Mouse (Mus musculus): ENCODE results near the gene Dixdc1. TPM values are rescaled to one million over a fixed set of nuclear protein-coding genes. Genes with fewer than 3 reads are reported as not detected.

Dixdc1 gene
- polyA plus RNA-seq, 1 experiment from 2014 or later, result 7.5 TPM

DNA sequence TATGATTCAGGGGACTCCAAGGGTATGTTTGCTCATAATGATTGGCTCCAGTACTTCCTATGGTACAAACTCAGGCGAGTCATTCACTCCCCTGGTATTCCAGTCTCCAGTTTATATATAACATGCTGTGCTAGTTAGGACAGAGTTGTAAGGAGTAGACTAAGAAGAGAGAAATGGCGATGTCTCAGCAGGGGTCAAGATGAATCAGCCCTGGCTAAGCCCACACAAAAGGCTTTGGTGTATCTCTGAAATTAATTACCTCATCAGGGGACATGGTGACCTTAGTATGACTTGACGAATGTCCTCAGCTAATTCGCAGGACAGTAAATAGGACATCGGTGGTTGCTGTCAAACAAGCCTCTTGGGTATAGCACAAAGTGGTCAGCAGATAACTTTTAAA lies 17.4 kb upstream of the Dixdc1 start:
- Histone ChIP-seq H3K27me3 (ENCODE audit: insufficient read depth, low read length) (no peaks in the 10 kb centered on the region), H3K9ac (ENCODE audit: low read depth, low read length) (no peak overlapping the region), H3K4me2 (ENCODE audit: low read length) (no peak overlapping the region), H3K4me1 (replicated peaks; ENCODE audit: insufficient read depth, low read length) (peaks cover 12% of the 10 kb centered on the region; the same call in 1 of the 2 replicates), H3K36me3 (ENCODE audit: insufficient read depth, low read length) (no peaks in the 10 kb centered on the region), H3K27ac (no peak overlapping the region), H3K4me3 (replicated peaks; ENCODE audit: low read depth, low read length) (no peak overlapping the region), H3K9me3 (replicated peaks; ENCODE audit: low read length) (no peaks in the 10 kb centered on the region)
- ATAC-seq (replicated peaks; ENCODE audit: low FRiP score, low read depth) (no peak), DNase-seq (ENCODE audit: low spot score) (no peak)
- 55% methylated on average over 5 of the region's 5 CpGs for WGBS
- no peak for TF ChIP-seq CTCF (IDR thresholded peaks at IDR 0.05; ENCODE audit: low read depth)

DNA sequence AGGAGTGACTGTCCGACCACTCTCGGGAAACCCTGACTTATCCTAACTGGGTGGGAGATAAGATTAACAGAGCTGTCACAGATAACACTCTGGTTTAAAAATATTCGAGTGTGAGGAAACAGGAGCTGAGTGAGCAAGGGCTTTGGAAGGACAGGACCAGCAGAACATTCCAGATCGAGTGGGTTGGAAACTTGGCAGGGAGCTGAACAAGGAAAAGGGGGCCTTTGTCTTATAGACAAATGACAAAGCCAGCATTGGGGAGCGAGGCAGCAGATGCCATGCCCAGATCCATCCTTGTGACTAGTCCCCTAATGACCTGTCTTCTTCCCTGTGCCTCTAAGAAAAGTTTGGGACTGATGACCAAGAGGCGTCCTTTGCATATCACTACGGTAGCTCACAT lies 14.6 kb upstream of the Dixdc1 start:
- H3K27ac ChIP-seq, result no peak overlapping the region
- ATAC-seq (replicated peaks; ENCODE audit: low FRiP score, low read depth), result no peak

GRCm38 (mm10) chr9:50752784-50753615 lies 13.7 kb upstream of the Dixdc1 start:
- DNase-seq (ENCODE audit: low spot score), result peak; percentile 85
- peak; percentile 89 for ATAC-seq (replicated peaks; ENCODE audit: low FRiP score, low read depth)
- peak overlapping the region; percentile 49; the same call in 1 of the 2 replicates for H3K9ac ChIP-seq (ENCODE audit: low read depth, low read length)
- peak overlapping the region; percentile 86 for H3K27ac ChIP-seq
- H3K4me3 ChIP-seq (replicated peaks; ENCODE audit: low read depth, low read length), result peak overlapping the region; percentile 17; the same call in 1 of the 2 replicates
- H3K27me3 ChIP-seq (ENCODE audit: insufficient read depth, low read length), result no peaks in the 10 kb centered on the region
- peaks cover 17% of the 10 kb centered on the region for H3K4me1 ChIP-seq (replicated peaks; ENCODE audit: insufficient read depth, low read length)
- WGBS, result 50% methylated on average over 17 of the region's 17 CpGs
- no peak for TF ChIP-seq CTCF (IDR thresholded peaks at IDR 0.05; ENCODE audit: low read depth)
- no peaks in the 10 kb centered on the region for H3K9me3 ChIP-seq (replicated peaks; ENCODE audit: low read length)
- H3K36me3 ChIP-seq (ENCODE audit: insufficient read depth, low read length), result no peaks in the 10 kb centered on the region
- H3K4me2 ChIP-seq (ENCODE audit: low read length), result peak overlapping the region; percentile 35

More for the DNA sequence above, 14.6 kb upstream of the Dixdc1 start:
- H3K27me3 ChIP-seq (ENCODE audit: insufficient read depth, low read length), result no peaks in the 10 kb centered on the region
- peak overlapping the region; percentile 35 for H3K4me2 ChIP-seq (ENCODE audit: low read length)
- WGBS, result 59% methylated on average over 7 of the region's 7 CpGs
- peaks cover 17% of the 10 kb centered on the region for H3K4me1 ChIP-seq (replicated peaks; ENCODE audit: insufficient read depth, low read length)
- no peaks in the 10 kb centered on the region for H3K36me3 ChIP-seq (ENCODE audit: insufficient read depth, low read length)
- no peak for TF ChIP-seq CTCF (IDR thresholded peaks at IDR 0.05; ENCODE audit: low read depth)
- DNase-seq (ENCODE audit: low spot score), result no peak
- H3K4me3 ChIP-seq (replicated peaks; ENCODE audit: low read depth, low read length), result no peak overlapping the region; the same call in 1 of the 2 replicates
- no peaks in the 10 kb centered on the region for H3K9me3 ChIP-seq (replicated peaks; ENCODE audit: low read length)
- no peak overlapping the region for H3K9ac ChIP-seq (ENCODE audit: low read depth, low read length)

GRCm38 (mm10) chr9:50752054-50752602 lies 12.8 kb upstream of the Dixdc1 start, which contains the start of gene Hspb2:
Gene Hspb2 (minus strand): TSS chr9:50752354.
- Histone ChIP-seq H3K4me2 (ENCODE audit: low read length) (peak within 1 kb of the TSS; percentile 35), H3K9ac (ENCODE audit: low read depth, low read length) (peak within 1 kb of the TSS; percentile 49; the same call in 1 of the 2 replicates), H3K36me3 (ENCODE audit: insufficient read depth, low read length) (no peaks in the 10 kb centered on the region), H3K4me1 (replicated peaks; ENCODE audit: insufficient read depth, low read length) (peaks cover 17% of the 10 kb centered on the region), H3K9me3 (replicated peaks; ENCODE audit: low read length) (no peaks in the 10 kb centered on the region), H3K4me3 (replicated peaks; ENCODE audit: low read depth, low read length) (peak within 1 kb of the TSS; percentile 17; the same call in 1 of the 2 replicates), H3K27ac (peak within 1 kb of the TSS; percentile 86), H3K27me3 (ENCODE audit: insufficient read depth, low read length) (no peaks in the 10 kb centered on the region)
- 60% methylated on average over 14 of the region's 14 CpGs for WGBS
- no peak for TF ChIP-seq CTCF (IDR thresholded peaks at IDR 0.05; ENCODE audit: low read depth)
- DNase-seq (ENCODE audit: low spot score) (no peak), ATAC-seq (replicated peaks; ENCODE audit: low FRiP score, low read depth) (peak; percentile 16; the same call in 1 of the 2 replicates)

DNA sequence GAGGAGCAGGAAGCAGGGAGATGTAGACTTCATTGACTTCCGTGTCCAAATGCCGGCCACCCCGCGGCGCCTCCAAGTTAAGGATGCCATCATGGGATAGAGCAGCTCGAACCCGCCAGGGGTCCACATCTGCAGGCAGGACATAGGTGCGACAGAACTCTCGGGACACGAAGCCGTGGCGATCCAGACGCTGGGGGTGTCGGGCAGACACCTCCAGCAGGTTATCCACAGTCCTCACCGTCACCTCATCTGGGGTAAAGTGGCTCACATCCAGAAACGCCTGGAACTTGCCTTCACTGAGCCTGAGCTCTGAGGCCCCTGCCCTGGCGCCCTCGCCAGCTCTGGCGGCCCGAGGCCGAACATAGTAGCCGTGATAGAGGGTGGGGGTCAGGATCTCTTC lies 12.0 kb upstream of the Dixdc1 start, which contains the start of gene Cryab:
Gene Cryab, plus strand, starts transcription at position 3 of the 400 bp plus-strand sequence.
- peak within 1 kb of the TSS; percentile 86 for H3K27ac ChIP-seq
- no peaks in the 10 kb centered on the region for H3K27me3 ChIP-seq (ENCODE audit: insufficient read depth, low read length)
- no peaks in the 10 kb centered on the region for H3K36me3 ChIP-seq (ENCODE audit: insufficient read depth, low read length)
- 75% methylated on average over 22 of the region's 22 CpGs for WGBS
- DNase-seq (ENCODE audit: low spot score), result no peak
- ATAC-seq (replicated peaks; ENCODE audit: low FRiP score, low read depth), result no peak
- no peak for TF ChIP-seq CTCF (IDR thresholded peaks at IDR 0.05; ENCODE audit: low read depth)
- H3K9ac ChIP-seq (ENCODE audit: low read depth, low read length), result 0 out of 2 replicates have a peak within 1 kb of the TSS, but pooled peaks have one; percentile 13
- no peaks in the 10 kb centered on the region for H3K9me3 ChIP-seq (replicated peaks; ENCODE audit: low read length)
- H3K4me2 ChIP-seq (ENCODE audit: low read length), result peak within 1 kb of the TSS; percentile 35
- no peak within 1 kb of the TSS for H3K4me3 ChIP-seq (replicated peaks; ENCODE audit: low read depth, low read length)
- peaks cover 17% of the 10 kb centered on the region for H3K4me1 ChIP-seq (replicated peaks; ENCODE audit: insufficient read depth, low read length)

GRCm38 (mm10) chr9:50750706-50751105 lies 11.4 kb upstream of the Dixdc1 start:
- Histone ChIP-seq H3K9ac (ENCODE audit: low read depth, low read length) (no peak overlapping the region), H3K27me3 (ENCODE audit: insufficient read depth, low read length) (no peaks in the 10 kb centered on the region), H3K27ac (no peak overlapping the region), H3K4me2 (ENCODE audit: low read length) (no peak overlapping the region), H3K4me3 (replicated peaks; ENCODE audit: low read depth, low read length) (no peak overlapping the region), H3K36me3 (ENCODE audit: insufficient read depth, low read length) (no peaks in the 10 kb centered on the region), H3K9me3 (replicated peaks; ENCODE audit: low read length) (no peaks in the 10 kb centered on the region), H3K4me1 (replicated peaks; ENCODE audit: insufficient read depth, low read length) (peaks cover 17% of the 10 kb centered on the region)
- ATAC-seq (replicated peaks; ENCODE audit: low FRiP score, low read depth) (no peak), DNase-seq (ENCODE audit: low spot score) (no peak)
- TF ChIP-seq CTCF (IDR thresholded peaks at IDR 0.05; ENCODE audit: low read depth), result no peak
- WGBS, result 57% methylated on average over 6 of the region's 6 CpGs

Measured in kidney, postnatal 0 days (tissue).